Mouse (Mus musculus) frontal cortex, postnatal 36 days (tissue): ENCODE measurements at regions not wholly inside any gene's neighbourhood (a gene's known extent, or its start where the extent isn't known, plus 50 kb on each side); places are given as distances from the start of the nearest gene placed in this dataset.

ENCODE experiments used
- DNase-seq, 2 experiments: peaks; one replicate each; pipeline ENCODE4 v3.0.0; 2022; ENCODE audit warnings: low spot score in 2 of 2

DNA sequence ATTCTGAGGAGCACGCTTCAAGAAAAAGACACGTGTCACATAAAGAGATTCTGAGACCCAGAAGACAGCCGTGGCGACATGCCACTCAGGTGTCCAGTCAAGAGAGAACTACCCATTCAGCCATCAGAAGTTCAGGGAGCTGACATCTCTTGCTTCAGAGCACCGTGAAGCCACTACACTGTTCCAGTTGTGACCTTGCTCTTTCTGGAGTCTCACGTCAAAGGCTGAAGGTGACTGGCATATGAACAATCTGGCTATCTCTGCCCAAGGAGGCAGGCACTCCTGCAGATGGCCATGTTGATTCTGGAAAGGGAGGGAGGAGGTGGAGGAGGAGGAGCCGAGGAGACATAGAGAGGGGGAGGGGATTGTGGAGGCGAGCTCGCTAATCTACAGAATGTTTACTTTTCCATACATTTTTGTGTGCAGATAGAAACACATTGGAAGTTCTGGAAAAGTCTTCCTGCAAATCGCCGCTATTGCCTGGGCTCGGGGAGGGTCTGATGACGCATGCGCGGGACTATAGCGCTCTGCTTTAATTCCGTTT is 116.3 kb upstream of the Ctnnb1 start:
- no peak for DNase-seq

DNA sequence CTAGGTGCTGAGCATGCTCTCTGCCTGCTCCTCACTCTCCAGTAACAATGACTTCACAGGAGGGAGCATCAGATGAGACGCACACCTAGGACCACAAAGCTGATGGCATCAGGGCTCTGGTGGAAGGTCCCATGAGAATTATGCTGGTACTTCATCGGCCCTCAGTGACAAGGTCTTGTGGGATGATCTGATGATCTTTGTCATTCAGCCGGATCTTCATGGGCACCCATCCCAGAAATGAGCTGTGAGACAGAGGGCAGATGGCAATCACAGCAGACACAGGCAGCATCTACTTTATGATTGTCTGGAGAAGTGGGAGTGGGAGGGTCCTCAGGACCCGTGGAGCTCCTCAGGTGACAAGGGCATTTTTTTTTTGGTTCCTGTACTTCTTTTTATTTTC is 114.7 kb upstream of the Ctnnb1 start:
- DNase-seq: no peak

DNA sequence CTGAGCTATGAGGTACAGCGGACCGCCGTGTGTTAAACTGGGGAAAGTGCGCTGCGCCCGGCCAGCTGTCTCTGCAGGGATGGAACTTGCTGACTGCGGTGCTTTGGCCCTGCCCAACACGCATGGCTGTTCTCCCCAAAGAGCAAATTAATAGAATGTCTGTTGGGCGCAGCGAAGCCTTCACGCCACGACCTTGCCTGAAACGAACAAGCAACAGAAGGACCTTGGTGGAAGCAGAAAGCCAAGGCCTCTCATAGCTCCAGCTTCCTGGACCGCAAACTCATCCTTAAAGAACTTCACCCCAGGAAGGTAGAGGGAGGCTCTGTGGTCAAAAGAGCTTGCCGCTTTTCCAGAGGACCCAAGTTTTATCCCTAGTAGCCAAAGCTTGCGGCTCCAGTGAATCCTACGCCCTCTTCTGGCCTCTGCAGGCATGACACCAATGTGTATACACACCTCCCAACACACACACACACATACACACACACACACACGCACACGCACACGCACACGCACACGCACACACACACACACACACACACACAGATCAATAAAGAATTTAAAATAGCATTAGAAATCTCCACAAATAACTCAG is 110.2 kb upstream of the Ctnnb1 start:
- DNase-seq: no peak

DNA sequence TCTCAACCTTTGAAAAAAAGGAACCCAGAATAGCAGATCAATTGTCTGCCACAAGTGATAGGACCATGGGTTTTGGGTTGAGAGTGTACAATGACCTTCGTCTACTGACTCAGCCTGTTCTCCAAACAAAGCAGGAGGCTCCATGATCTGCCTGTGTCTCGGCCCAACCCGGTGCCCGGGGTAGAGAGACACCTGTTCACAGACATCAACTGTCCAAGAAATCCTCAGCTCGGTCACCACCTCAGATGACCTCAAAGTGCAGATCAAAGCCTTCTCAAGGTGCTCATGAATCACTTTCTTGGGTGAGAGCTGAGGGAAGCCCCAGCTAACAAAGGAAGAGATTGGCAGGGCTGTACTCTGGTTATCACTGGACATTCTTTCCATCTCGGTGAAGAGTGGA is 108.1 kb upstream of the Ctnnb1 start:
- DNase-seq: no peak

DNA sequence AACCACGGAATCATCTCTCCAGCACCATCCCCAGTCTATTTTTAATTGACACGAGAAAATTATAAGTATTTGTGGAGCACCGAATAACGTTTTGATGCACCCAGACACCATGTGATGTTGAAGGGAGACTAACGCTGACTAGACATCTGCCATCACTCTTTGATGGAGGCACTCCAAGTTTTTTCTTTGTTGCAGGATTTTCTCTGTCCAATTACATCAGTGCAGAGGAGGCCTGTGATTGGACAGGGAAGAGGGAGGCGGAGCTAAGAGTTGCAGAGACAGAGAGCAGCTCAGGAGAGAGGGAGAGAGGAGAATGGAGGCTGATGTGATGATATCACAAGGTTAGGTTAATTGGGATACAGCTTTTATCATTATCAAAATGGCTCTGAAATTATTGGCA is 105.6 kb upstream of the Ctnnb1 start:
- no peak for DNase-seq

DNA sequence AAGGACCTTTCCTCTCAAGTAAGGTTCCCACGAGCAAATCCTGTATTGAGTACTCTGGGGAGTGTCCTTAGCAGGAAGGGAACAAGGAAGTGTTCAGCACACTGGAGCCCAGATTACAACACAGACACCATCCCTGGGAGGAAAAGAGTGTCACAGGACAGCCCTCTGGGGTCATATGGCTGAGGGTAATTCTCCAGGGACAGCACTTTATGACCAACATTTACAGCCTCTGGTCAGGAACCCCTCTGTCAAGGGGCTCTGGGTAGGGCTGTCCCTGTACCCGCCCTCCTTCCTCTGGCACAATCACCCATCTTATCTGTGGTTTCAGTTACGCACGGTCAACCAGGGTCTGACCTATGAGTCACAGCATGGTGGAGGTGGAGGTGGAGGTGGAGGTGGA is 102.8 kb upstream of the Ctnnb1 start:
- no peak for DNase-seq

DNA sequence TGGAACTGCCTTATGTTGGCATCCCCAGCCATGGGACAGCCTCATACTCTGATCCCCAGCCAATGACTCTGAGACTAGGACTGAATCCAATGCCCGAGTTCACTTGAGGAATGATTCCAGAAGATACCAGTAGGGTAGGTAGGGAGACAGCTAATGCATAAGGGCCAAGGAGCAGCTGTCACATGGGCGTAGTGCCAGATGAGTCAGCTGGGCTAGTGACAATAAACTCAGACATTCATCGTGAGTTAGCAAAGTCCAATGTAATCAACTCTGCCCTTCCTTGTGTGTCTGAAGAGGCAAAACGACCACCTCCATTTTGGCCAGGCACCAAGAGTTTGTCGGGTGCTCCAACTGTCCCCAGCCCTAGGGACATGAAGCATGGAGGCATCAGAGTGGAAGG is 98.5 kb upstream of the Ctnnb1 start:
- no peak for DNase-seq

DNA sequence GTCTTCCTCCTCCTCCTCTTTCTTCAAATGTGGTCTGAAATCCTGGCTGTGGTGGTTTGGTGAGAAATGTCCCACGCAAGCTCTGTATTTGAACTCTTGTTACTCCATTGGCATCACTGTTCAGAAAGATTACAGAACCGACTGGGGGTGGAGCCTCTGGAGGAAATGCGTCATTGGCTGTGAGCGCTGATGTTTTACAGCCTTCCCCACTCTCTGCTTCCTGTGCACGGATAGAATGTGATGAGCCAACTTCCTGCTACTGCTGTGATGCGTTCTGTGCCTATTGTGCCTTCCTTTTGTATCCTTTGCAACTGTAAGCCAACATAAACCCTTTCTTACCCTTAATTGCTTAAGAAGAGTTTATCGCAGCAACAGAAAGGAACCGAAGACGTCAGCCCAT is 94.8 kb upstream of the Ctnnb1 start:
- DNase-seq: no peak

DNA sequence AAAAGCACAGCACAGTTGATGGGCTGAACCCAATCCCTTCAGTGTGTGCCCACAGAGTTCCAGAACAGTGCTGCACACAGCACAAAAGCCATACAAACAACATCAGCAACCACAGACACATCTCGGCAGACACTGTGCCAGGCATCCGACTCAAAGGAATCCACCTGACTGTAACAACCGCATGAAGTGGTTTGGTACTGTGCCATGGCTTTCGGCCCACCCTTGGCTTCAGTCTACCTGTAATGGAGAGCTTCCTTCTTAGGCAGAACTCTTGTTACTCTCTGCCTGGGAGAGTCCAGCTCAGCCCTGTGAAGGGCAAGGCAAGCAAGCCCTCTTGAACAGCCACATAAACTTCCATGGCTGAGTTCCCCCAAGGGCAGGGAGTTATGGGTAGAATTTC is 93.4 kb upstream of the Ctnnb1 start:
- DNase-seq: no peak

DNA sequence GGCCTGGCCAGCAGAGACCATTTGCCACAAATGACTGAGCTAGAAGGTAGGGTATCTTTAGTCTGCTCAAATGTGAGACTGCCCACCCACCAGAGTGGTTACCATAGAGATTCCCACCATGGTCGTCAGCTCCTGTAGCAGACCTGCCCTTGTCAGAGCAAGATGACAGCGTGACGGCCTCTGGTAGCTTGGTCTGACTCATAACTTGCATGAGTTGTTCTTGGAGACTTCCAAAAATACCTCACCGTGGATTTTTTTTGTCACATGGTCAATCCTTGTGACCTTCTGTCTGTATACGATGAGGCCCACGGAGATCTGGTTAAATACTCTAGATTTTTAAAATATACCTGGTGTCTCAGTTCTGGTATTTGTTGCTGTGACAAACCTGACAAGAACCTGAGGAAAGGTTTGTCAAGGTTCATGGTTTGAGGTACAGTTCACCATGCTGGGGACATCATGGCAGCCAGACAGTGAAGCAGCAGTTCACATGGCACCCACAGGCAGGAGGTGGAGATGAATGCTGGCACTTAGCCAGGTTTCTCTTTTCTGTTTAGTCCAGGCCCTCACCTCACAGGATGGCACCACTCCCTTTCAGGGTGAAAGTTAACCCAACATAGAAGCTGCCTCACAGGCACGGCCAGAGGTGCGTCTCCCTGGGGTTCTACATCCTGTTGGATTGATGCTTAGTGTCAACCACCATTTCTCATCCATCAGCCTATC is 91.4 kb upstream of the Ctnnb1 start:
- no peak for DNase-seq

DNA sequence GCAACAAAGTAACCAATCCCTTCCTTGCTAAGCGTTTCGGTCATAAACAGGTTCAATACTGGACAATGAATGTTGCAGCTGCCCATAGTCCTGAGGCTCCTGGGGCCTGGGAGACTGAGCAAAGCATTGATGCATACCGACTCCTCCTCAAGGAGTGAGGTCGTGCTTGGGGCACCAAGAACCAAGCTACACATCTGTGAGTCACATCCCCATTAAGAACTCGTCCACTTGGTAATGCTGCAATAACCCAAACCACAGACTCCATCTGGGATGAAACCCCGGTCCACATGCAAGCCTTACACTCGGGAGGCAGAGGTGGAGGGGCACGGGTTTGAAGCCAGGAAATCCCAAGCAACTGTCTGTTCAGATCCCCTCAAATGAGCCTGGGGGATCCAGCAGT is 85.3 kb upstream of the Ctnnb1 start:
- no peak for DNase-seq

DNA sequence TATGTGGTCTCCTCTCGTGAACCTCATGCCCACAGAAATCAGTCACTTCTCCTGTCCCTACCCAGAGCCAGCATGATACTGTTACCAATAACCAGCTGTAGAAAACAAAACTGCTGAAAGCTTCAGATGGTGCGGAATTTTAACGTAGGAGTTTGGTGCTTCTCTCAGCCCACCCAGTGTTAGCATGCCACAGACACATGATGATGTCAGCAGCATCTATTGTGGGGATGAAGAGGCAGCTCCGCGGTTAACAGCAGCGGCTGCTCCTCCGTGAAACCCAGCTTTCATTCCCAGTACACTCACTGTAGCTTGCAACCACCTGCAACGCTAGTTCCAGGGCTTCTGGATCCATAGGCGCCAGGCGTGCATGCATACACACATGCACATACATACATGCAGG is 83.5 kb upstream of the Ctnnb1 start:
- DNase-seq: peak; percentile 38 to 52

DNA sequence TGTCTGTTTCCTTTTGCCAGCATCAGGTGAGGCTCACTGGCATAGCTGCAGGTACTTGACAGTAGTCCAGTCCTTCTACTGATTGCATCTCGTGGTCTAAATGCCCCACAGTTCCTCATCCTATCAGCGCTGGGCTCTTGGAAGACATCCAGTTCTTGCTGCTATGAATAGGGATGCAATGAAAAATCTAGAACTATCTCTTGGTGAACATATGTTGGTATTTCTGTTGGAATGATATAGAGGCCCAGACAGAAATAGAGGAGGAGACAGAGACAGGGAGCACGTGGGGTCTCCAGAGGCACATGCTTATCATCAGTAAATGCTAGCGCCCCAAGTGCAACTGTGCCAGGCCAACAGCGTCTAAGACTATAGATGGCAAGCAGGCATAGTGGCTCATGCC is 81.4 kb upstream of the Ctnnb1 start:
- peak in 1 of 2 experiments; percentile 56 for DNase-seq

DNA sequence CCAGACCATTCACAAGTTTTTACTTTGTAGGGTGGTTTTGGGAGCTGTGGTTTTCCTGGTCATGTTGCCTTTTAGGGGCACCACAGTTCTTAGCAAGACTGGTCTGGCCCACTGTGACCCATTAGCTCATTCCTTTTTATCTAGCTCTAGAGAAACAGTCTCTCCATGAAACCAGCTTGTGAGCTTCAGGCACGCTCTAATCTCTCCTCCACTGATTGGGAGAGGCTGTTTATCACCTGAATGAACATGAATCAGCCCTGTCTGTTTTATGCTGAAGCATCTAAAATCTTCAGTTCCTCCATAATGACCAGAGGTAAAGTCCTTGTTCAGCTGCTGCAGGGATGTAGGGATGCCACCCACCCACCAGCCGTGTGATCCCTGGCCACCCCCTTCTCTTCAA is 80.1 kb upstream of the Ctnnb1 start:
- DNase-seq: no peak

DNA sequence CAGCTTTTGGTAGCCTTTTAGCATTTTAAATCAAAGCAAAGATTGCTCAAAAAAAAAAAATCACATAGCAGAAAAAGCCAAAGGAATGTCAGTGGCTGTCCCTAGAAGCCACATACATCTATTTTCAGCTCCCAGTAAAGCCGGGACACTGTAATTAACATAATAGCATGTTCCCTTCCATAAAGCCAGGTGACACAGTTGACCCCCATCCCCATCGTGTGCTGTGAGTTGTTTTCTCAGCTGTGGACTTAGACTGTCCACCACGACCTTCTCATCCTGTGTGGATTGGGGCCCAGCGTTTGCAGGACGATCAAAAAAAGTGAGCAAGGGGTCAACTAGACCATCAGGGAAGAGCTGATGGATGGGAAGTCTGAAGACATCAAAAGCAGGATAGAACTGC is 78.9 kb upstream of the Ctnnb1 start:
- no peak for DNase-seq

DNA sequence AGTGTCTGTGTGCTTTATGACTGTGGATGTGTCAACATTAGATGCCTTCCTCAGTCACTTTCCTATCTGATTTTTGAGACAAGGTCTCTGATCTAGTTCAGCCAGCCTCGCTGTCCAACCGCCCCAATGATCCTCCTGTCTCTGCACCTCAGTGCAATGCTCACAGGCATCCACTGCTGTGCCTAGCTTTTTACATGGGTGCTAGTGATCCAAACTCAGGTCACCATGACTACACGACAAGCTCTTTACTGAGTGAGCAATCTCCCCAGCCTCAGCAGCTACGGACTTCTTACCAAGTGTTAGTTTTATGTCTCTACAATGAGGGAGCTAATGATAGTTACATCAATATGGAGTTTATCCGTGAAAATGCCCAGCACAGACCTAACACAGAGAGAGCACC is 77.1 kb upstream of the Ctnnb1 start:
- DNase-seq: no peak

DNA sequence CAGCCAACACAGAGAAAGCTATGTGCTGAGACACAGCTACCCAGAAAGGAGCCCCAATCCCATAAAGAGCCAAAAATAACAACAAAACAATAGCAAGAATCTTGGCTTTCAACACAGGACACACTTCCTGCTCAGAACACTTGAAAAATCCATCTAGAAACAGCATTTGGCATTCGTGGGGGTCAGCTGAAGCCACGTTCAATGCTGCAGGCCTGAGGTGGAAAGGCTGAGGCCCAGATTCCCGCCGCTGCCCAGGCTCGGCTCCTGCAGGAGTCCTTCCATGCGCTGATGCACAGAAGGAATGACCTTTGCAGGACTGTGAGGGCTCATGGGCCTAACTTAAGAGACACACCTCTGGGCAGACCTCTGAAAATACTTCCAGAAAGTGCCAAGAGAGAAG is 76.4 kb upstream of the Ctnnb1 start:
- DNase-seq: no peak

DNA sequence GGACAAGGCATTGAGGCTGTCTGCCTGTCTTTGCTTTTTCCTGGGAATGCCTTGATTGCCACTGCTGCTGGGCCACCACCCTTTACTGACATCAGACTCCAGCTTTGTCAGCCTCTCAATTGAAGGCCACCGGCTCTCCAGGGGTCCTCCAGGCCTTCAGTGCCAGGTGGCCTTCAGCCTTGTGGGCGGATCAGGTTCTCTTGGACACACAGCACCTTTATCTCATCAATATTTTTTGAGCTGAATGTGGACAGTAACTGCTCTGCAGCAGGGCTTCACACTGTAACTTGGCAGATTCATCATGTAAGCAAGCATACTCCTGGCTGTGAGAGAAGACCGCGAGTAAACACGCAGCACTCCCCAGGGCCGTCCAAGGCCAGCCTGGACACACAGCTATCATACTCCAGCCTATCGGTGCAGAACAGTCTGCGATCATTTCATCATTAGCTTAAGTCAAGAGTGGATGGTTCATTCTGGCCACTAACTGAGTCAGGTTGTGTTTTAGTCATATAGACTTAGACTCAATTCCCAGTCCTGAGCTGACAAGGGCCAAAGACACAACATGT is 75.9 kb upstream of the Ctnnb1 start:
- DNase-seq: no peak

DNA sequence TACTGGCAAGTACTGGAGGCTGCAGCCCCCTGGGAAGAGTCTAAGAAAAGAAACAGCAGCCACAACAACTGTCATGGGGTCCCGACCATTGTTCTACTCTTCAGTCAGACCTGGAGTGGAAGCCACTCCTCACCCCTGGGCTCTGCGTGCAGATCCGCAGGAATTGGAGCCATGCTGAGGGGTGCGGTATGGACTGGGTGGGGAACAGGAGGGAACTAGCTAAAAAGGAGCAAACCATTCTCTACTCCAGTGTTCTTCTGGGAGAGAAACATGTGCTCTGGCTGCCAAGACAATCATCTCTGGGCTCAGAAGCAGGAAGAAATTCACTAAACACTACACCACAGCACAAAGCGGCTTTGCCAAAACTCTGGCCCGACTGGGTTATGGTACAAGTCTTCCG is 74.7 kb upstream of the Ctnnb1 start:
- DNase-seq: no peak

DNA sequence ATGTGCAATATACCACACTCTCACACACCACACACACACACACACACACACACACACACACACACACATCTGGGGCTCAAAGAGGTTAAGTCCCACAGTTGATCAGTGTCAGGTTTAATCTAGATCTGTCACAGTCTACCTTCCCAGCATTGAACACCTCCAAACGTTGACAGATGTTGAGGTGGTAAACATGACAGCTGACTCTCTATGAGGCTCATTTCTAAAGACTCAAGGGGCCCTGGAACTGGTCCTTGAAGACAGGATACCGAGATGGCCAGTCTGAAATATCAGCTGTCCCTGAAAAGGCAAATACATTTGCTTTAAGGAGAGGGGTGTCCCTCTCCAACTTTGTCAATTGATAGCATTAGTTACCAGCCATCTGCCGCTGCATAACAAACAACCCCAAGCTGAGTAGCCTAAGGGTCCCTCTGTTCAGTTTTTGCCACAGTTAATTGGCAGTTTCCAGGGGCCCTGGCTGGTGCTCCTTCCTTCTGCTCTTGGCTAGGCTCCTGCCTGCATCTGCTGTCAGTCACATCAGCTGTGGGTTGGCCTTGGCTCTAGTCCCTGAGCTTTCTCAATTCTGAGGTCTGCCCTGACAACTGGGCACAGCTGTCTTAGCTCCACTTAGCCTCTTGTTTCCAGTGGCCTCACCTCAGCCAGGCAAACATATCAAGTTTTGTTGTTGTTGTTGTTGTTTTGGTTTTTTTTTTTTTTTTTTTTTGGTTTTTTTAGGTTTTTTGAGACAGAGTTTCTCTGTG is 73.5 kb upstream of the Ctnnb1 start:
- no peak for DNase-seq

DNA sequence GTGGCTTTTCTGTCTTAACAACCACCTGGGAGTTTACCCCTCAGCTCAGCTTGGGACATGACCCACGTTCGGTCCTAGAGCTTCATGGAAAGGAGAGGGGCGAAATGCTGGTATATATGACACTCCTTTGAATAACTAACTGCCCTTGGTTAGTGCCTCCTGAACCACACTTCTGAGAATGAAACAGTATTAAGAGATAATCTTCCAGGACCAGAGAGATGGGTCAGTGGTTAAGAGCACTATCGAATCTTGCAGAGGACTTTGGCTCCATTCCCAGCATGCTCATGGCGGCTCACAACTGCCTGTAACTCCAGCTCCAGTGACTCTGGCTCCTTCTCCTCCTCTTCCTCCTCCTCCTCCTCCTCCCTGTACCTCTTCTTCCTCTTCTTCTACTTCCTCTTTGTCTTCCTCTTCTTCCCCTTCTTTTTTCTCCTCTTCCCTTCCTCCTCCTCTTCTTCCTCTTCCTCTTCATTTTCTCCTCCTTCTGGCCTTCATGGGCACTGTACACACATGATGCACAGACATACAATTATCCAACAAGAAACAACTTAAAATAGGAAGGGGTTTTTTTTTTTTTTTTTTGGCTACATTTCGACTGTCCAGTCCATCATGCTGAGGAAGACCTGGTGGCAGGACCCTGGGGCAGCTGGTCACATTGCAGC is 71.0 kb upstream of the Ctnnb1 start:
- no peak for DNase-seq

DNA sequence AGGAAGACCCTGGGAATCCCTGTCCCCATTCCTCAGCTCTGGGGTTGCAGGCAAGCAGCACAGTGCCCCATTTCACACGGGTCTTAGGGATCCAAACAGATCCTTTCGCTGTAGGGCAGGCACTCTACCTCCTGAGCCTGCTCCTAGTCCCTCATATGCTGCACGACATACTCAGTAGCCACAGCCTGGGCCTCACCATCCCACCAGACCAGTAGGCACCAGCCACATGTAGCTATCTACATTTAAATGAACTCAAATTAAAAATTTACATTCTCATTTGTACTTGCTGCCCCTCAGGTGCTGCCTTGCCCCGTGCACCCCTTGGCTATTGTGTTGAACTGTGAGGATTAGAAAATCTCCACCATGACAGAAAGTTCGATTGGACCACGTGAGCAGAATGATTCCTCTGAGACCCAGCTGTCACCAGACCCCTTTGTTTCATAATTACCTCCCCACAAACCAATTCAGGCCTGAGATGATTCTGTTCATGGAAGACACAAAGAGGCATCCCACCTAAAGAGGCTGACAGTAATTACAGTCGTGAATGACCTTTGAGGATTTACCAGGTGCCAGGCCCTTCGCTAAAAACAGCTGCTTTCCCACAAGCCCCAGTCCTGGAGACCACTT is 67.9 kb upstream of the Ctnnb1 start:
- no peak for DNase-seq
